Mouse (Mus musculus) limb, embryonic 15.5 days (tissue): ENCODE results near the gene Abhd16b. TPM values are rescaled to one million over a fixed set of nuclear protein-coding genes. Genes with fewer than 3 reads are reported as not detected.
"Not testable (repeated sequence)": the region's sequence is repeated elsewhere in the genome, so short reads cannot be mapped to it uniquely, and the experiment has no call there.

ENCODE experiments used
- ATAC-seq: fragments of 200-750 bp; cut with Nextera tagmentation; 2 replicates; pipeline ENCODE4 v1.8.0; 2017; ENCODE audit warnings: low read depth, moderate TSS enrichment; ENCODE audit not compliant: insufficient number of reproducible peaks, low FRiP score, low TSS enrichment
- H3K27ac ChIP-seq: fragments of 300-500 bp; sonication (generic); 2 replicates; pipeline ENCODE4 v1.5.1; 2015; ENCODE audit warnings: moderate library complexity, mild to moderate bottlenecking, inconsistent platforms
- H3K27me3 ChIP-seq: fragments of 300-500 bp; sonication (generic); 2 replicates; pipeline ENCODE4 v1.6.1; 2015; ENCODE audit warnings: inconsistent platforms
- H3K36me3 ChIP-seq: fragments of 300-500 bp; sonication (generic); 2 replicates; pipeline ENCODE4 v1.6.1; 2015; ENCODE audit warnings: inconsistent platforms
- H3K4me1 ChIP-seq: fragments of 300-500 bp; sonication (generic); 2 replicates; pipeline ENCODE4 v1.6.1; 2015; ENCODE audit warnings: inconsistent platforms
- H3K4me2 ChIP-seq: fragments of 300-500 bp; sonication (generic); 2 replicates; pipeline ENCODE4 v1.6.1; 2015; ENCODE audit warnings: mild to moderate bottlenecking, inconsistent platforms
- H3K4me3 ChIP-seq: fragments of 300-500 bp; sonication (generic); 2 replicates; pipeline ENCODE4 v1.5.1; 2015; ENCODE audit warnings: mild to moderate bottlenecking, inconsistent platforms
- H3K9ac ChIP-seq: fragments of 300-500 bp; sonication (generic); 2 replicates; pipeline ENCODE4 v1.6.1; 2015; ENCODE audit warnings: inconsistent platforms
- H3K9me3 ChIP-seq: fragments of 300-500 bp; sonication (generic); 2 replicates; pipeline ENCODE4 v1.6.1; 2016; ENCODE audit warnings: inconsistent platforms
- WGBS: fragments of 180-500 bp; shearing (Covaris S2); methylation state at CpG from one replicate; pipeline ENCODE4 v1.1.7; 2015; 5-methylcytosine and 5-hydroxymethylcytosine counted together
- polyA plus RNA-seq: library from polyadenylated mRNA; unstranded; fragments of >200 nt; fragmentation: Nextera tagmentation; extraction: Ambion mirVana; gene quantifications from 2 replicates; pipeline ENCODE4 v1.2.1, GENCODE M21; 2015

The Abhd16b gene
- polyA plus RNA-seq, 1 experiment from 2014 or later, result 0.13 TPM

GRCm38 (mm10) chr2:181491432-181492205, 1.4 kb upstream of the Abhd16b start:
- Histone ChIP-seq H3K9ac (no peak overlapping the region), H3K4me3 (no peak overlapping the region)
- no peak for ATAC-seq

GRCm38 (mm10) chr2:181492206-181492605, 800 bp upstream of the Abhd16b start:
- Histone ChIP-seq H3K4me1 (peaks cover 15% of the 10 kb centered on the region), H3K9me3 (no peaks in the 10 kb centered on the region), H3K9ac (no peak overlapping the region), H3K4me3 (no peak overlapping the region), H3K27ac (no peak overlapping the region), H3K4me2 (no peak overlapping the region), H3K27me3 (no peaks in the 10 kb centered on the region), H3K36me3 (no peaks in the 10 kb centered on the region)
- no peak for ATAC-seq
- 44% methylated on average over 3 of the region's 3 CpGs for WGBS

More at GRCm38 (mm10) chr2:181491432-181492205, 1.4 kb upstream of the Abhd16b start:
- Histone ChIP-seq H3K4me2 (no peak overlapping the region), H3K27me3 (no peaks in the 10 kb centered on the region), H3K36me3 (no peaks in the 10 kb centered on the region), H3K4me1 (peaks cover 17% of the 10 kb centered on the region), H3K27ac (no peak overlapping the region), H3K9me3 (no peaks in the 10 kb centered on the region)
- WGBS, result 24% methylated on average over 7 of the region's 7 CpGs

- H3K9me3 ChIP-seq, result no peaks in the 10 kb centered on the region
- H3K4me2 ChIP-seq, result no peak overlapping the region
- H3K27ac ChIP-seq, result no peak overlapping the region
- no peak for ATAC-seq
- peaks cover 19% of the 10 kb centered on the region for H3K4me1 ChIP-seq
- H3K4me3 ChIP-seq, result no peak overlapping the region
- H3K36me3 ChIP-seq, result peaks cover 1% of the 10 kb centered on the region; the same call in 1 of the 2 replicates
- no peak overlapping the region for H3K9ac ChIP-seq
- H3K27me3 ChIP-seq, result no peaks in the 10 kb centered on the region
- 77% methylated on average over 26 of the region's 26 CpGs for WGBS
Observed at GRCm38 (mm10) chr2:181494266-181494945, 1.4 kb downstream of the Abhd16b start.

GRCm38 (mm10) chr2:181495845-181496244, 2.8 kb downstream of the Abhd16b start:
- not testable (repeated sequence) for H3K27me3 ChIP-seq, H3K9ac ChIP-seq, H3K27ac ChIP-seq, H3K9me3 ChIP-seq, ATAC-seq
- Histone ChIP-seq H3K4me2 (peak overlapping the region; percentile 79; the same call in 1 of the 2 replicates), H3K36me3 (peaks cover 15% of the 10 kb centered on the region), H3K4me1 (peaks cover 19% of the 10 kb centered on the region), H3K4me3 (peak overlapping the region; percentile 62; the same call in 1 of the 2 replicates)
- 55% methylated on average over 8 of the region's 8 CpGs for WGBS

- Histone ChIP-seq H3K27me3 (no peaks in the 10 kb centered on the region), H3K9ac (0 out of 2 replicates have a peak overlapping the region, but pooled peaks have one; percentile 7), H3K4me2 (peak overlapping the region; percentile 79), H3K4me1 (peaks cover 19% of the 10 kb centered on the region), H3K36me3 (peaks cover 20% of the 10 kb centered on the region), H3K4me3 (peak overlapping the region; percentile 62), H3K9me3 (no peaks in the 10 kb centered on the region), H3K27ac (peak overlapping the region; percentile 90)
- 11% methylated on average over 8 of the region's 8 CpGs for WGBS
- ATAC-seq, result peak; percentile 21; the same call in 1 of the 2 replicates
Observed at GRCm38 (mm10) chr2:181496281-181496680, 3.3 kb downstream of the Abhd16b start.

GRCm38 (mm10) chr2:181496831-181497547, 4.0 kb downstream of the Abhd16b start, which contains the start of gene Tpd52l2:
Gene Tpd52l2, plus strand, starts transcription at chr2:181497142.
- peak; percentile 95 for ATAC-seq
- H3K27me3 ChIP-seq, result no peaks in the 10 kb centered on the region
- H3K4me2 ChIP-seq, result peak within 1 kb of the TSS; percentile 85
- peak within 1 kb of the TSS; percentile 77 for H3K9ac ChIP-seq
- peaks cover 18% of the 10 kb centered on the region for H3K4me1 ChIP-seq
- peak within 1 kb of the TSS; percentile 62 for H3K4me3 ChIP-seq
- H3K27ac ChIP-seq, result peak within 1 kb of the TSS; percentile 90
- peaks cover 27% of the 10 kb centered on the region for H3K36me3 ChIP-seq
- no peaks in the 10 kb centered on the region for H3K9me3 ChIP-seq
- under 1% methylated on average over 46 of the region's 46 CpGs for WGBS

GRCm38 (mm10) chr2:181497548-181497875, 4.5 kb downstream of the Abhd16b start:
- Histone ChIP-seq H3K9ac (peak overlapping the region; percentile 77), H3K4me1 (peaks cover 16% of the 10 kb centered on the region), H3K36me3 (peaks cover 32% of the 10 kb centered on the region), H3K4me3 (peak overlapping the region; percentile 62), H3K4me2 (peak overlapping the region; percentile 85), H3K27me3 (no peaks in the 10 kb centered on the region), H3K27ac (peak overlapping the region; percentile 90), H3K9me3 (no peaks in the 10 kb centered on the region)
- under 1% methylated on average over 12 of the region's 12 CpGs for WGBS
- ATAC-seq, result peak; percentile 33; the same call in 1 of the 2 replicates

- Histone ChIP-seq H3K36me3 (peaks cover 42% of the 10 kb centered on the region), H3K9ac (no peak overlapping the region), H3K27ac (no peak overlapping the region), H3K27me3 (no peaks in the 10 kb centered on the region), H3K9me3 (no peaks in the 10 kb centered on the region), H3K4me1 (peaks cover 16% of the 10 kb centered on the region), H3K4me2 (no peak overlapping the region), H3K4me3 (no peak overlapping the region)
- WGBS, result 70% methylated on average over 4 of the region's 4 CpGs
- ATAC-seq, result no peak
Observed at GRCm38 (mm10) chr2:181498644-181499043, 5.6 kb downstream of the Abhd16b start.

GRCm38 (mm10) chr2:181509191-181509590, 16.2 kb downstream of the Abhd16b start:
- H3K27ac ChIP-seq, result no peak overlapping the region
- H3K4me3 ChIP-seq, result no peak overlapping the region
- H3K4me2 ChIP-seq, result no peak overlapping the region
- no peaks in the 10 kb centered on the region for H3K27me3 ChIP-seq
- no peak for ATAC-seq
- H3K36me3 ChIP-seq, result peaks cover 85% of the 10 kb centered on the region
- no peak overlapping the region for H3K9ac ChIP-seq
- H3K9me3 ChIP-seq, result no peaks in the 10 kb centered on the region
- H3K4me1 ChIP-seq, result no peaks in the 10 kb centered on the region
- WGBS, result 82% methylated on average over 2 of the region's 2 CpGs

- no peak for ATAC-seq
- H3K9ac ChIP-seq, result no peak overlapping the region
- peaks cover 89% of the 10 kb centered on the region for H3K36me3 ChIP-seq
- H3K4me3 ChIP-seq, result no peak overlapping the region
- H3K4me2 ChIP-seq, result no peak overlapping the region
- H3K27me3 ChIP-seq, result no peaks in the 10 kb centered on the region
- 94% methylated on average over 8 of the region's 8 CpGs for WGBS
- no peaks in the 10 kb centered on the region for H3K4me1 ChIP-seq
- H3K9me3 ChIP-seq, result no peaks in the 10 kb centered on the region
- no peak overlapping the region for H3K27ac ChIP-seq
Observed at GRCm38 (mm10) chr2:181511231-181511630, 18.2 kb downstream of the Abhd16b start.

GRCm38 (mm10) chr2:181519201-181519600, 26.2 kb downstream of the Abhd16b start:
- Histone ChIP-seq H3K9ac (peak overlapping the region; percentile 90; the same call in 1 of the 2 replicates), H3K27ac (peak overlapping the region; percentile 97), H3K36me3 (peaks cover 35% of the 10 kb centered on the region), H3K4me1 (peaks cover 17% of the 10 kb centered on the region), H3K4me3 (peak overlapping the region; percentile 96), H3K27me3 (no peaks in the 10 kb centered on the region), H3K4me2 (peak overlapping the region; percentile 51), H3K9me3 (no peaks in the 10 kb centered on the region)
- ATAC-seq, result no peak
- 75% methylated on average over 3 of the region's 3 CpGs for WGBS
